Mouse (Mus musculus): ENCODE results near the gene Sult2b1. TPM values are rescaled to one million over a fixed set of nuclear protein-coding genes. Genes with fewer than 3 reads are reported as not detected.

The Sult2b1 gene
- total and polyA plus RNA-seq, 3 experiments: 0.17 to 0.29 TPM; not detected in 1

DNA sequence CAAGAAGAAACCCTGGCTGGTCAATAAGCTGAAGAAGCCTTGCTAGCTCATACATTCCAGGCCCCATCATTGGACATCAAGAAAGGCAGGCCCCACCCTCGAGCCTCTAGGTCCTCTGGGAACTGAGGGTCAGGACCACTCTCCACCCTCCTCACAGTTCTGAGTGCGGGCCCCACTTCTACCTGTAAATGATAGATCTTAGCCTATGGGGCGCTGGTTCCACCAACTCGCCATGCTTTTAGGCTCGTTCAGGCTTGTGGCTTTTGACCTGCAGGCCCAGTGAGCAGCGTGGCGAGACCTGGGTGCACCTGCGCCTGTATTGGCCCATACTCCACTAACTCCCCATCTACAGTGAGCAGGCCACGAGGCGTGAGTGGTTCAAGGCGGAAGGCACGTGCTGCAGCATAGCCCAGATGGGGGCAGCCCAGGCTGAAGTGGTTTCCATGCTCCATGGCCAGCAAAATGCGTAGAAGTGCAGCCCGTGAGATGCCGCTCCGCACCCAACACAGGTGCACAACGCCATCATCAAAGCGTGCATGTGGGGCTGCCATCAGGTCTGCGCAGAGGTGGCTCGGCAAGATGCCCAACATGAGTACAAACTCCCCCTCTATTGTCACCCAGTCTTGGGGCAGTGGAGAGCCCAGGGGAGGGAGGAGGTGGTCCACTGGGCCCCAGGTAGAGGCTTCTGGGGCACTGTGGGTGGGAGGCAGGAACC lies 73.8 kb downstream of the Sult2b1 start:
- Histone ChIP-seq H3K9ac (ENCODE audit: insufficient read depth, low read depth) (no peak overlapping the region), H3K4me1 (ENCODE audit: control insufficient read depth in 1 of 2, insufficient read depth in 2 of 2) (peaks cover 0 to 40% of the 10 kb centered on the region in 2 experiments; a peak in 2 of 4 replicates), H3K36me3 (replicated peaks in 1 of 2; ENCODE audit: control insufficient read depth in 1 of 2, insufficient read depth in 1 of 2, low read length in 1 of 2) (peaks cover 35 to 57% of the 10 kb centered on the region in 2 experiments), H3K4me3 (replicated peaks in 1 of 3; ENCODE audit: low read depth in 2 of 3, low read length in 2 of 3, poor library complexity in 1 of 3) (no peak overlapping the region), H3K27me3 (replicated peaks) (no peaks in the 10 kb centered on the region), H3K4me2 (ENCODE audit: insufficient read depth, low read depth, poor library complexity, severe bottlenecking) (no peak overlapping the region), H3K79me2 (replicated peaks; ENCODE audit: control insufficient read depth, extremely low read depth, insufficient read depth, poor library complexity, severe bottlenecking) (peaks cover 13% of the 10 kb centered on the region), H3K9me3 (replicated peaks; ENCODE audit: low read length) (no peaks in the 10 kb centered on the region), H3K27ac (ENCODE audit: insufficient read depth, low read depth) (no peak overlapping the region)
- DNase-seq (ENCODE audit: extremely low read depth): no peak
- in situ Hi-C loops (cut with MboI; ENCODE audit: low pct_ligation_motif_present, low pct_unique_long_range_greater_than_20kb, low sequenced_read_pairs): no loop called here
- TF ChIP-seq ETS1 (conservative IDR thresholded peaks at IDR 0.05; ENCODE audit: low read depth, low read length) (no peak), MYC (IDR thresholded peaks at IDR 0.05; ENCODE audit: low read depth, low read length) (no peak)
- dilution Hi-C loops (cut with MboI; ENCODE audit: extremely low pct_ligation_motif_present, extremely low pct_unique_long_range_greater_than_20kb, low sequenced_read_pairs): no loop called here

- Histone ChIP-seq H3K36me3 (replicated peaks in 1 of 2; ENCODE audit: control insufficient read depth in 1 of 2, insufficient read depth in 1 of 2, low read length in 1 of 2) (peaks cover 35 to 55% of the 10 kb centered on the region in 2 experiments), H3K9ac (ENCODE audit: insufficient read depth, low read depth) (no peak overlapping the region), H3K4me2 (ENCODE audit: insufficient read depth, low read depth, poor library complexity, severe bottlenecking) (no peak overlapping the region), H3K9me3 (replicated peaks; ENCODE audit: low read length) (no peaks in the 10 kb centered on the region), H3K27me3 (replicated peaks) (no peaks in the 10 kb centered on the region), H3K4me1 (ENCODE audit: control insufficient read depth in 1 of 2, insufficient read depth in 2 of 2) (peaks cover 0 to 41% of the 10 kb centered on the region in 2 experiments; a peak in 2 of 4 replicates), H3K79me2 (replicated peaks; ENCODE audit: control insufficient read depth, extremely low read depth, insufficient read depth, poor library complexity, severe bottlenecking) (peaks cover 11% of the 10 kb centered on the region), H3K4me3 (replicated peaks in 1 of 3; ENCODE audit: low read depth in 2 of 3, low read length in 2 of 3, poor library complexity in 1 of 3) (no peak overlapping the region), H3K27ac (ENCODE audit: insufficient read depth, low read depth) (no peak overlapping the region)
- no peak for DNase-seq (ENCODE audit: extremely low read depth)
- dilution Hi-C loops (cut with MboI; ENCODE audit: extremely low pct_ligation_motif_present, extremely low pct_unique_long_range_greater_than_20kb, low sequenced_read_pairs): no loop called here
- in situ Hi-C loops (cut with MboI; ENCODE audit: low pct_ligation_motif_present, low pct_unique_long_range_greater_than_20kb, low sequenced_read_pairs): no loop called here
- TF ChIP-seq JUND (conservative IDR thresholded peaks at IDR 0.05; ENCODE audit: low read depth, low read length) (no peak), GABPA (IDR thresholded peaks at IDR 0.05; ENCODE audit: insufficient replicate concordance, low read depth, low read length) (no peak), MEF2A (IDR thresholded peaks at IDR 0.05; ENCODE audit: borderline replicate concordance, low read depth, low read length) (no peak), RCOR1 (conservative IDR thresholded peaks at IDR 0.05; ENCODE audit: low read depth, low read length) (no peak), ELF1 (IDR thresholded peaks at IDR 0.05; ENCODE audit: low read depth, low read length) (no peak), MYC (IDR thresholded peaks at IDR 0.05; ENCODE audit: low read depth, low read length) (no peak), POLR2AphosphoS2 (IDR thresholded peaks at IDR 0.05; ENCODE audit: low read depth, low read length) (peak; percentile 21; the same call in 1 of the 2 replicates)
These were observed 74.7 kb downstream of the Sult2b1 start for GRCm38 (mm10) chr7:45709677-45710355.

DNA sequence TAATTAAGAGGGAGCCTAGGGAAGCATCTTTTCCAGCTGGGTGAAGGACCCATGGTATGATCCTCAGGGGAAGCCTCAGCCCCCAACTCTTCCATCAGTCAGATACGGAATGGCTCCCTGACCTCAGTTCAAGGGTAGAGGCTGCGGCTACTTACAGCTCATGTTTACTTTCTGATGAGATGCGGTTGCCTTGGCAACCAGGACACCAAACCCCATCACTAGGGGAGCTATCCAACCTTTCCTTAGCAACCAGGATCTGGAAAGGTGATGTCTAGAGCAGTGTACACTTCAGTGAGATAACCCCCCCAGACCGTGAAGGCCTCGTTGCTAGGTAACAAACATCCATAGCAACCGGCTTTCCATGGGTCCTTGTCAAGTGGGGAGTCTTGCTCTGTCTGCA lies 75.4 kb downstream of the Sult2b1 start:
- Histone ChIP-seq H3K27me3 (replicated peaks) (no peaks in the 10 kb centered on the region), H3K9ac (ENCODE audit: insufficient read depth, low read depth) (no peak overlapping the region), H3K27ac (ENCODE audit: insufficient read depth, low read depth) (no peak overlapping the region), H3K79me2 (replicated peaks; ENCODE audit: control insufficient read depth, extremely low read depth, insufficient read depth, poor library complexity, severe bottlenecking) (peaks cover 3% of the 10 kb centered on the region), H3K4me3 (replicated peaks in 1 of 3; ENCODE audit: low read depth in 2 of 3, low read length in 2 of 3, poor library complexity in 1 of 3) (no peak overlapping the region), H3K36me3 (replicated peaks in 1 of 2; ENCODE audit: control insufficient read depth in 1 of 2, insufficient read depth in 1 of 2, low read length in 1 of 2) (peaks cover 35 to 53% of the 10 kb centered on the region in 2 experiments), H3K9me3 (replicated peaks; ENCODE audit: low read length) (no peaks in the 10 kb centered on the region), H3K4me1 (ENCODE audit: control insufficient read depth in 1 of 2, insufficient read depth in 2 of 2) (peaks cover 0 to 35% of the 10 kb centered on the region in 2 experiments; a peak in 2 of 4 replicates), H3K4me2 (ENCODE audit: insufficient read depth, low read depth, poor library complexity, severe bottlenecking) (peak overlapping the region; percentile 91; the same call in 1 of the 2 replicates)
- no peak for DNase-seq (ENCODE audit: extremely low read depth)
- in situ Hi-C loops (cut with MboI; ENCODE audit: low pct_ligation_motif_present, low pct_unique_long_range_greater_than_20kb, low sequenced_read_pairs) (no loop called here), dilution Hi-C loops (cut with MboI; ENCODE audit: extremely low pct_ligation_motif_present, extremely low pct_unique_long_range_greater_than_20kb, low sequenced_read_pairs) (no loop called here)
- TF ChIP-seq SIN3A (IDR thresholded peaks at IDR 0.05; ENCODE audit: low read length) (0 out of 2 replicates have a peak, but pooled peaks have one; percentile 5), HCFC1 (IDR thresholded peaks at IDR 0.05; ENCODE audit: low read depth, low read length) (no peak), MXI1 (IDR thresholded peaks at IDR 0.05; ENCODE audit: low read depth, low read length) (0 out of 2 replicates have a peak, but pooled peaks have one; percentile 16)

Data from CH12.LX (cell line).